Mouse (Mus musculus) stomach, embryonic 16.5 days (tissue): Measurements from ENCODE around the gene Nr5a1. TPM values are rescaled to one million over a fixed set of nuclear protein-coding genes. Genes with fewer than 3 reads are reported as not detected.

Experiments used
- ATAC-seq: fragments of 200-750 bp; cut with Nextera tagmentation; 2 replicates; pipeline ENCODE4 v1.8.0; 2017; ENCODE audit warnings: moderate number of reproducible peaks, moderate TSS enrichment; ENCODE audit not compliant: insufficient read depth, low FRiP score
- H3K27ac ChIP-seq: fragments of 300-500 bp; sonication (generic); 2 replicates; pipeline ENCODE4 v1.5.1; 2014; ENCODE audit warnings: low read length
- H3K27me3 ChIP-seq: fragments of 300-500 bp; sonication (generic); 2 replicates; pipeline ENCODE4 v1.6.1; 2014; ENCODE audit warnings: low read length, control low read depth, mixed read lengths; ENCODE audit not compliant: control insufficient read depth, insufficient read depth
- H3K36me3 ChIP-seq: fragments of 300-500 bp; sonication (generic); 2 replicates; pipeline ENCODE4 v1.6.1; 2014; ENCODE audit warnings: low read length; ENCODE audit not compliant: control insufficient read depth, insufficient read depth
- H3K4me1 ChIP-seq: fragments of 300-500 bp; sonication (generic); 2 replicates; pipeline ENCODE4 v1.6.1; 2014; ENCODE audit warnings: low read length, control low read depth, mixed read lengths; ENCODE audit not compliant: control insufficient read depth, insufficient read depth
- H3K4me2 ChIP-seq: fragments of 300-500 bp; sonication (generic); 2 replicates; pipeline ENCODE4 v1.6.1; 2014; ENCODE audit warnings: low read depth, low read length, mixed read lengths
- H3K4me3 ChIP-seq: fragments of 300-500 bp; sonication (generic); replicated peaks from 2 replicates; pipeline ENCODE4 v1.5.1; 2014; ENCODE audit warnings: mild to moderate bottlenecking, low read length
- H3K9ac ChIP-seq: fragments of 300-500 bp; sonication (generic); 2 replicates; pipeline ENCODE4 v1.6.1; 2014; ENCODE audit warnings: low read length
- H3K9me3 ChIP-seq: fragments of 300-500 bp; sonication (generic); replicated peaks from 2 replicates; pipeline ENCODE4 v1.6.1; 2016; ENCODE audit warnings: low read length, control low read depth; ENCODE audit not compliant: control insufficient read depth
- WGBS: fragments of 180-500 bp; shearing (Covaris S2); extraction: QIAGEN DNeasy Blood & Tissue Kit; methylation state at CpG from one replicate; pipeline ENCODE4 v1.1.7; 2014; 5-methylcytosine and 5-hydroxymethylcytosine counted together
- polyA plus RNA-seq: library from polyadenylated mRNA; unstranded; fragments of >200 nt; fragmentation: Nextera tagmentation; extraction: Ambion mirVana; gene quantifications from 2 replicates; pipeline ENCODE4 v1.2.1, GENCODE M21; 2015

Gene Nr5a1
- polyA plus RNA-seq, 1 experiment from 2014 or later = 1.5 TPM

DNA sequence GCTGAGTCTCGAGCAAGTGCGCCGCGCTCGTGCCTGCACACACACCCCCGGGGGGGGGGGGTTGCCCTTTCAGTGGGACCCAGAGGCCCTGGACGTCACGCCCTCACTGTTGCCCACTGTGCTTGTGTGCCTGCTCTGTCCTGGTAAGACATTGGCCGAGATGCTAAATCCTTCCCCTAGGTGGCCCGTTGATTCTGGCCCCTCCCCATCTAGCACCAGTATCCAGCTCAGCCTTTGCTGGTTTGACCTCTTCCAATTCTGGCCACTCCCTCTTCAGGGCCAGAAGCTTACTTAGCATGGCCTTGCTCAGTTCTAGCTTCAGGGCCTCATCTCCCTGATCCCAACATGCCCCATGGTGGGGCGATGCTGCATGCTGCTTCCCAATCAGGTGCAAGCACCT lies 41.8 kb downstream of the Nr5a1 start:
- H3K4me3 ChIP-seq = no peak overlapping the region
- no peak overlapping the region for H3K27ac ChIP-seq
- ATAC-seq = no peak
- H3K9ac ChIP-seq = no peak overlapping the region
- no peaks in the 10 kb centered on the region for H3K9me3 ChIP-seq
- H3K4me1 ChIP-seq = no peaks in the 10 kb centered on the region
- no peaks in the 10 kb centered on the region for H3K27me3 ChIP-seq
- 55% methylated on average over 11 of the region's 11 CpGs for WGBS
- no peak overlapping the region for H3K4me2 ChIP-seq
- no peaks in the 10 kb centered on the region for H3K36me3 ChIP-seq

GRCm38 (mm10) chr2:38668802-38669580 lies 45.4 kb downstream of the Nr5a1 start:
- H3K9me3 ChIP-seq = no peaks in the 10 kb centered on the region
- no peaks in the 10 kb centered on the region for H3K4me1 ChIP-seq
- no peak overlapping the region for H3K4me3 ChIP-seq
- 14% methylated on average over 17 of the region's 17 CpGs for WGBS
- H3K4me2 ChIP-seq = 0 out of 2 replicates have a peak overlapping the region, but pooled peaks have one; percentile 3
- no peaks in the 10 kb centered on the region for H3K27me3 ChIP-seq
- ATAC-seq = peak; percentile 77
- no peak overlapping the region for H3K9ac ChIP-seq
- H3K27ac ChIP-seq = no peak overlapping the region
- no peaks in the 10 kb centered on the region for H3K36me3 ChIP-seq

- no peak overlapping the region for H3K27ac ChIP-seq
- no peaks in the 10 kb centered on the region for H3K9me3 ChIP-seq
- H3K36me3 ChIP-seq = no peaks in the 10 kb centered on the region
- no peak for ATAC-seq
- H3K27me3 ChIP-seq = peaks cover 5% of the 10 kb centered on the region; the same call in 1 of the 2 replicates
- H3K4me1 ChIP-seq = no peaks in the 10 kb centered on the region
- WGBS = 0% methylated on average over 1 of the region's 1 CpGs
- H3K9ac ChIP-seq = no peak overlapping the region
- no peak overlapping the region for H3K4me3 ChIP-seq
- no peak overlapping the region for H3K4me2 ChIP-seq
Measured at GRCm38 (mm10) chr2:38661398-38661797, 52.9 kb downstream of the Nr5a1 start.

GRCm38 (mm10) chr2:38658338-38658836 lies 56.0 kb downstream of the Nr5a1 start:
- Histone ChIP-seq H3K9ac (peak overlapping the region; percentile 56; the same call in 1 of the 2 replicates), H3K27ac (no peak overlapping the region), H3K36me3 (no peaks in the 10 kb centered on the region), H3K4me2 (peak overlapping the region; percentile 56), H3K9me3 (no peaks in the 10 kb centered on the region), H3K4me3 (peak overlapping the region; percentile 42), H3K4me1 (no peaks in the 10 kb centered on the region), H3K27me3 (peaks cover 5% of the 10 kb centered on the region; the same call in 1 of the 2 replicates)
- under 1% methylated on average over 25 of the region's 25 CpGs for WGBS
- peak; percentile 90 for ATAC-seq

DNA sequence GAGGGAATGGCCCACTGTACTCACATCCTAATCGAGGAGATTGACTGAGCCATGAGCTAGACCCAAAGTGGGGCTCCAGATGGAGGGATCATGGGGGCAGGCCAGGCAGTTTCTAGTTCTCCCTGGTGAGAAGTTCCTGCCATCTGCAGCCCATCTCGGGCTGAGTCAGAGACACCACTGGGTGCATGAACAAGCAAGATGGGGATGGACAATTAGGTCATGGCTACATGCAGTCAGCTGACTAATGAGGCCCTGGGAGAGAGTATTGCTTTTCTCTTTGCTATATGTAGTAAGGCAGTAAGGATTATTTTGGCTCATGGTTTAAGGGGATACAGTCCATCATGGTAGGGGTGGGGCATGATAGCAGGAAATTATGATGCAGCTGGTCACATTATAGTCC lies 60.6 kb downstream of the Nr5a1 start:
- H3K9me3 ChIP-seq = no peaks in the 10 kb centered on the region
- H3K36me3 ChIP-seq = no peaks in the 10 kb centered on the region
- H3K27me3 ChIP-seq = peaks cover 5% of the 10 kb centered on the region; the same call in 1 of the 2 replicates
- WGBS = 78% methylated on average over 2 of the region's 2 CpGs
- no peak overlapping the region for H3K4me2 ChIP-seq
- ATAC-seq = no peak
- no peak overlapping the region for H3K27ac ChIP-seq
- no peaks in the 10 kb centered on the region for H3K4me1 ChIP-seq
- H3K4me3 ChIP-seq = no peak overlapping the region
- H3K9ac ChIP-seq = no peak overlapping the region

GRCm38 (mm10) chr2:38653293-38653619 lies 61.1 kb downstream of the Nr5a1 start:
- H3K9me3 ChIP-seq = no peaks in the 10 kb centered on the region
- H3K27me3 ChIP-seq = peaks cover 5% of the 10 kb centered on the region; the same call in 1 of the 2 replicates
- no peak overlapping the region for H3K9ac ChIP-seq
- ATAC-seq = no peak
- H3K4me3 ChIP-seq = no peak overlapping the region
- WGBS = 85% methylated on average over 5 of the region's 5 CpGs
- H3K27ac ChIP-seq = no peak overlapping the region
- H3K4me1 ChIP-seq = no peaks in the 10 kb centered on the region
- H3K36me3 ChIP-seq = no peaks in the 10 kb centered on the region
- no peak overlapping the region for H3K4me2 ChIP-seq

DNA sequence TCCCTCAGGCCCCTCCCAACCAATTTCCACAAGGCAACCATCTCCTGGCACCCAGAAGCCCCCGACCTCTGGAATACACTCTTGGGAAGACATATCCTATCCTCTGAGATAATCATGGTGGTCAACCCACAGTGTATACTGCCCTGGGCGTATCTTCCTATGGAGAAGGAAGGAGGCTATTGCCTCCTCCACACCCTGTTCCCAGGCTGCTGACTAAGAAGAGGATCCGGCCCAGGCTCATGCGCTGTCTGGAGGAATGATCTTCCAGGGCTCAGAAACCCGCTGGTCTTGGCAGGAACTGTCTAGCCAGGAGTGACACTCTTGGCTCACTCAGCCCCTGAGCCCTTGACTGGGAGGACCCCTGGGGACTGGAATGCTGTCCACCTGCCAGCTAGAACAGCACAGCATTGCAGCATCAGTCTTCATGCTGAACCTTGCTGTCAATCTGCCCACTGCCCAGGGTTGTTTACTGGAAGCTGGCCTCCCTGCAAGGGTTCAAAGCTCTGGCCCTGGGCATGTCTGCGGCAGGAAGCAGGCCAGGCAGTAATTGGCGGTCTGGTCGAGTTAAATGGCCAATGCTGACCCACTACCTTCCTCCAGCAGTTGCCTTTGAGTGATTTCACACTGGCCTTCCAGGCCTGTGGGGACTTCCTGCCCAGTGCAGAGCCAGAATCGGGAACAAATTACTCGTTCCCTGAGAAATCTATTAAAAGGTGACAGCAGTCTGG lies 61.6 kb downstream of the Nr5a1 start:
- no peak for ATAC-seq
- H3K27ac ChIP-seq = no peak overlapping the region

GRCm38 (mm10) chr2:38652098-38652497 lies 62.2 kb downstream of the Nr5a1 start:
- no peak overlapping the region for H3K9ac ChIP-seq
- 0 out of 2 replicates have a peak, but pooled peaks cover 1% of the 10 kb centered on the region for H3K27me3 ChIP-seq
- H3K4me3 ChIP-seq = no peak overlapping the region
- 69% methylated on average over 7 of the region's 7 CpGs for whole genome bisulfite sequencing
- no peak overlapping the region for H3K27ac ChIP-seq
- no peak overlapping the region for H3K4me2 ChIP-seq
- no peaks in the 10 kb centered on the region for H3K9me3 ChIP-seq
- no peaks in the 10 kb centered on the region for H3K4me1 ChIP-seq
- no peak for ATAC-seq
- no peaks in the 10 kb centered on the region for H3K36me3 ChIP-seq

More for the DNA sequence above, 61.6 kb downstream of the Nr5a1 start:
- 66% methylated on average over 10 of the region's 10 CpGs for WGBS
- Histone ChIP-seq H3K36me3 (no peaks in the 10 kb centered on the region), H3K4me1 (no peaks in the 10 kb centered on the region), H3K4me3 (no peak overlapping the region), H3K9me3 (no peaks in the 10 kb centered on the region), H3K27me3 (peaks cover 5% of the 10 kb centered on the region; the same call in 1 of the 2 replicates), H3K4me2 (no peak overlapping the region), H3K9ac (no peak overlapping the region)

- H3K27me3 ChIP-seq = no peaks in the 10 kb centered on the region
- no peak overlapping the region for H3K27ac ChIP-seq
- 81% methylated on average over 1 of the region's 1 CpGs for WGBS
- no peak overlapping the region for H3K4me2 ChIP-seq
- H3K4me1 ChIP-seq = no peaks in the 10 kb centered on the region
- H3K36me3 ChIP-seq = no peaks in the 10 kb centered on the region
- no peak for ATAC-seq
- H3K9me3 ChIP-seq = no peaks in the 10 kb centered on the region
- no peak overlapping the region for H3K9ac ChIP-seq
- no peak overlapping the region for H3K4me3 ChIP-seq
Measured at GRCm38 (mm10) chr2:38650340-38650739, 64.0 kb downstream of the Nr5a1 start.
